Mouse (Mus musculus) kidney, adult 2 months (tissue): ENCODE results near the gene Celf2. TPM values are rescaled to one million over a fixed set of nuclear protein-coding genes. Genes with fewer than 3 reads are reported as not detected.

Experiments
- DNase-seq: peaks from one replicate; pipeline ENCODE4 v3.0.0; 2021
- H3K27ac ChIP-seq: fragments of 200-500 bp; 2 replicates; pipeline ENCODE4 v1.5.1; 2012; ENCODE audit warnings: low read depth, low read length, control low read depth, inconsistent platforms; ENCODE audit not compliant: insufficient read depth
- H3K27me3 ChIP-seq: fragments of 200-500 bp; replicated peaks from 2 replicates; pipeline ENCODE4 v1.6.1; 2012; ENCODE audit warnings: mild to moderate bottlenecking, moderate library complexity, low read length, inconsistent platforms; ENCODE audit not compliant: control insufficient read depth, insufficient read depth
- H3K36me3 ChIP-seq: fragments of 200-500 bp; 2 replicates; pipeline ENCODE4 v1.6.1; 2012; ENCODE audit warnings: mild to moderate bottlenecking, moderate library complexity, low read length, inconsistent platforms; ENCODE audit not compliant: control insufficient read depth, insufficient read depth
- H3K4me1 ChIP-seq: fragments of 200-500 bp; 2 replicates; pipeline ENCODE4 v1.6.1; 2011; ENCODE audit warnings: low read length; ENCODE audit not compliant: control insufficient read depth, insufficient read depth
- H3K4me3 ChIP-seq: fragments of 200-500 bp; 2 replicates; pipeline ENCODE4 v1.5.1; 2011; ENCODE audit warnings: mild to moderate bottlenecking, low read depth, low read length, control low read depth; ENCODE audit not compliant: insufficient read depth
- CTCF ChIP-seq: fragments of 200-500 bp; conservative IDR thresholded peaks from 2 replicates; pipeline ENCODE4 v1.5.1; 2011; ENCODE audit warnings: low read depth, mild to moderate bottlenecking, control low read depth, low read length, moderate library complexity, mixed read lengths; ENCODE audit not compliant: insufficient read depth, insufficient read length
- POLR2A ChIP-seq: fragments of 200-500 bp; IDR thresholded peaks from one replicate; pipeline ENCODE4 v1.6.1; 2011; ENCODE audit warnings: low read depth, low read length, control low read depth
- WGBS: fragments of 180-500 bp; shearing (Covaris S2); methylation state at CpG from one replicate; pipeline ENCODE4 v1.1.7; 2018; 5-methylcytosine and 5-hydroxymethylcytosine counted together
- polyA plus RNA-seq: library from polyadenylated mRNA; depleted of rRNA; stranded (reverse); fragments of >200 nt; gene quantifications from 2 replicates; pipeline ENCODE4 v1.2.3, GENCODE M21; 2012

Gene Celf2
- polyA plus RNA-seq, 1 experiment, result 11.5 TPM

GRCm38 (mm10) chr2:7346703-7347461, 162.5 kb downstream of the Celf2 start:
- TF ChIP-seq CTCF, result no peak
- TF ChIP-seq POLR2A, result no peak
- Histone ChIP-seq H3K4me1 (no peaks in the 10 kb centered on the region), H3K36me3 (no peaks in the 10 kb centered on the region), H3K4me3 (no peak overlapping the region), H3K27ac (no peak overlapping the region), H3K27me3 (no peaks in the 10 kb centered on the region)
- no peak for DNase-seq
- WGBS, result 52% methylated on average over 4 of the region's 4 CpGs

DNA sequence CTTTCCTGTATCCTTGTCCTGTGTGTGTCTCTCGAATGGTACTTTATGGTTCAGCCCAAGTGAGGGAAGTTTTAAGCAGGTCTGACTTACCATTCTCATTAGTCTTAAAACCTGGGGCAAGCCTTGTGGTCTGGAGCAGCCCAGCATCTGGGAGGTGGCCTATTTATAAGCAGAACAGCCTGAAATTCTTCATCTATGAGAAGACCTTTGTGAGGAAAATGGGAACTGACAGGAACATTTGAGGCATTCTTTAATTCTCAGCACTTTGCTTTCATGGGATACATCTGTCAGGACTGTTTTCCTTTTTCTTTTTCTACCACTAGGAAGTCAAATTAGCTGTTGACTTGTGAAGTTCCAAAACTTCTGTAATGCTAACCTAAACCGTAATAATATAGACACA, 164.4 kb downstream of the Celf2 start:
- 84% methylated on average over 2 of the region's 2 CpGs for WGBS
- Histone ChIP-seq H3K27ac (no peak overlapping the region), H3K4me1 (no peaks in the 10 kb centered on the region), H3K4me3 (no peak overlapping the region), H3K27me3 (no peaks in the 10 kb centered on the region), H3K36me3 (no peaks in the 10 kb centered on the region)
- TF ChIP-seq CTCF (no peak), POLR2A (no peak)
- no peak for DNase-seq

- Histone ChIP-seq H3K27ac (no peak overlapping the region), H3K27me3 (no peaks in the 10 kb centered on the region), H3K36me3 (no peaks in the 10 kb centered on the region), H3K4me1 (no peaks in the 10 kb centered on the region), H3K4me3 (no peak overlapping the region)
- DNase-seq, result no peak
- no peak for TF ChIP-seq POLR2A
- TF ChIP-seq CTCF, result no peak
- WGBS, result 55% methylated on average over 8 of the region's 8 CpGs
Observed at GRCm38 (mm10) chr2:7342911-7343478, 166.4 kb downstream of the Celf2 start.

DNA sequence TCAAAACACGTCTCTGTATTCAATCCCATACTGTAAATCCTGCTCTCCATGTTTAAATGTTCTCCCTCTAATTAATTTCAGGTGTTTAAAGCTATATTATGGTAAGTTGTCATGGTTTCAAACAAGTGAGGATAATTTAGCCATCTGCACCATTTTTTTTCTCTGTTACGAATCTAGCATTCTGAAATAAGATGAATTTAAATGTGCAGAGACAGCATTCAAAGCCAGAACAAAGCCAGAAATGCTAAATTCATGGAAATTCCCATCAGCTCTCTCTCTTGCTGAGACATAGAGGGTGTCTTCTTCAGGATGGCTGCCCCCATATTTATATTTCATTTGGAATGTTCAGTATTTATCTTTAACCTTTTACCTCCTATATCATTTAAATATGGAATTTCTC, 174.5 kb downstream of the Celf2 start:
- Histone ChIP-seq H3K4me3 (no peak overlapping the region), H3K27me3 (no peaks in the 10 kb centered on the region), H3K36me3 (no peaks in the 10 kb centered on the region), H3K4me1 (no peaks in the 10 kb centered on the region), H3K27ac (no peak overlapping the region)
- TF ChIP-seq CTCF, result no peak
- no peak for TF ChIP-seq POLR2A
- no peak for DNase-seq
- 83% methylated on average over 2 of the region's 2 CpGs for WGBS

GRCm38 (mm10) chr2:7328018-7328899, 181.1 kb downstream of the Celf2 start:
- WGBS, result 77% methylated on average over 8 of the region's 8 CpGs
- DNase-seq, result no peak
- TF ChIP-seq POLR2A, result no peak
- no peak for TF ChIP-seq CTCF
- Histone ChIP-seq H3K4me3 (no peak overlapping the region), H3K27me3 (no peaks in the 10 kb centered on the region), H3K27ac (no peak overlapping the region), H3K4me1 (no peaks in the 10 kb centered on the region), H3K36me3 (no peaks in the 10 kb centered on the region)

DNA sequence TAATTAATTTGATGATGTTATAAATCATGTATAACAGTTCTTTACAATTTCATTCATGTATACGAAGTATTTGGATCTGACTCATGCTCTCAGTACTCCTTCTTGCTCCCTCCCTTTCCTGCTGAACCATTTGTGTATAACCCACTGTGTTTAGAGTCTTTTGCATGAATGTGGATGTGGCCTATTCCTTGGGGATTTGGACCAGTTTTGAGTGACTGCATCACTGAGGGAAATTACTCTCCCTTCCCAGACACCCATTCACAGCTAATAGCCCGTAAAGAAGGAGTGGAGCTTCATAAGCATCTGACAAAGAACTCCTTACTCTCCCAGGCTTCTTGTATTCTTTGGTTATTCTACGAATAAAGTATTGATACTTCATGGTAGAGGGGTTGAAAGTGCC, 189.6 kb downstream of the Celf2 start:
- no peaks in the 10 kb centered on the region for H3K36me3 ChIP-seq
- H3K27me3 ChIP-seq, result no peaks in the 10 kb centered on the region
- no peak overlapping the region for H3K4me3 ChIP-seq
- WGBS, result 76% methylated on average over 3 of the region's 3 CpGs
- DNase-seq, result no peak
- H3K4me1 ChIP-seq, result no peaks in the 10 kb centered on the region
- H3K27ac ChIP-seq, result no peak overlapping the region
- no peak for TF ChIP-seq POLR2A
- no peak for TF ChIP-seq CTCF

GRCm38 (mm10) chr2:7311776-7312175, 197.6 kb downstream of the Celf2 start:
- Histone ChIP-seq H3K4me3 (no peak overlapping the region), H3K4me1 (no peaks in the 10 kb centered on the region), H3K36me3 (no peaks in the 10 kb centered on the region), H3K27ac (no peak overlapping the region), H3K27me3 (no peaks in the 10 kb centered on the region)
- 55% methylated on average over 3 of the region's 3 CpGs for WGBS
- TF ChIP-seq POLR2A (no peak), CTCF (no peak)
- no peak for DNase-seq
